Mouse (Mus musculus) erythroblast, embryonic 14.5 days (primary cell): ENCODE data around the gene Kcnh8.

ENCODE experiments used
- GATA1 ChIP-seq: IDR thresholded peaks from 2 replicates; pipeline ENCODE4 v1.6.1; 2012; ENCODE audit warnings: low read length, inconsistent platforms, mixed read lengths
- TAL1 ChIP-seq: IDR thresholded peaks from 3 replicates; pipeline ENCODE4 v1.6.1; 2012; ENCODE audit warnings: low read length, inconsistent platforms, mixed read lengths

- TF ChIP-seq GATA1: no peak
- TF ChIP-seq TAL1: no peak
These were observed 99.4 kb downstream of the Kcnh8 start for GRCm38 (mm10) chr17:52701944-52702343.
